Mouse (Mus musculus) heart, postnatal 14 days (tissue): Measurements from ENCODE around the gene Ubl4a. TPM values are rescaled to one million over a fixed set of nuclear protein-coding genes. Genes with fewer than 3 reads are reported as not detected.
"Not testable (repeated sequence)": the region's sequence is repeated elsewhere in the genome, so short reads cannot be mapped to it uniquely, and the experiment has no call there.

Source experiments
- DNase-seq, 2 experiments: peaks; one replicate each; pipeline ENCODE4 v3.0.0; 2021 to 2022
- intact Hi-C: fragments of 180-260 bp; cut with DNase I; formaldehyde crosslinking; loops from one replicate; pipeline ENCODE4 v1.15.1; 2025
- long read RNA-seq, 2 experiments: library from polyadenylated mRNA; stranded (forward); transcript quantifications; one replicate each; pipeline ENCODE4 v2.0.0; 2021
- total RNA-seq, 2 experiments: library from RNA; stranded (reverse); gene quantifications; 2 replicates each; pipeline ENCODE4 v1.2.3; 2021

Ubl4a gene
- 10 to 100 TPM; 48.1 to 53.6 TPM for total RNA-seq
- long read RNA-seq, experiment 1, transcript Ubl4a-206 (4 exons, 2,442 nt) = major isoform, 188 of 209 reads
- long read RNA-seq, experiment 1, partial matches to known transcripts = 4 of 209 reads
- long read RNA-seq, experiment 1, other reads (novel, unspliced or antisense) = 17 of 209 reads
- long read RNA-seq, experiment 2, transcript Ubl4a-206 (4 exons, 2,442 nt) = major isoform, 150 of 167 reads
- long read RNA-seq, experiment 2, partial matches to known transcripts = 2 of 167 reads
- long read RNA-seq, experiment 2, other reads (novel, unspliced or antisense) = 14 of 167 reads

DNA sequence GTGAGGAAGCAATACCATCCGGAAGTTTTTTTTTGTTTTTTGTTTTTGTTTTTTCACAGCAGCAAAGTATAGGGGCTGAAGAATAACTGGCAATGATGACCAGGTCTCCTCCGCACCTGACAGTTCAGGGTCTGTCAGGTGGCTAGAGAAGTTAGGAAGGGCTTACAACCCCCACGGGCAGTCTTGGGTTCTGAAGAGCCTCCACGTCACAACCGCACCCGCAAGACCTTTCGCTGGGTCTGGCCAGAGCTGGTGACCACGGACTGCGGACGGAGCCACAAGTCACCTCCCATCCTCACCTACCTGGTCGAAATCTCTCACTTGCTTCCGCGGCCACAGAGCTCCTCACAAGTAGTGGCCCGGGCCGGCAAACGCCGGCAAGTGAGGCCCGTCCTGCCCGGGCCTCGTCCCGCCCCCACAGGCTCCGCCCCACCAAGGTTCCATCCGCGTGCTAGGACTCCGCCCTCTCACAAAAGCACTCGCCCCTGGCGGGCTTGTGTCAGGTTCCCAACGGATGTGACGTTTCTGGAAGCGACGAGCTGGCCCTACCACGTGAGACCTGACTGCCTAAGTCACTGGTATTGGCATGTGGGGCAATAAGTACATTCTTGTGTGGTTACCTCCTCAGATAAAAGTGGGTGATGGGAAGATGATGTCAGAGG, at the start of gene Ubl4a, which contains the start of gene Slc10a3:
Gene Ubl4a, minus strand, starts transcription at position 331 of the 662 bp plus-strand sequence.
Gene Slc10a3, minus strand, starts transcription at position 462 of the 662 bp plus-strand sequence.
- DNase-seq = peak; percentile 82 to 89
- intact Hi-C loops = no loop called here

DNA sequence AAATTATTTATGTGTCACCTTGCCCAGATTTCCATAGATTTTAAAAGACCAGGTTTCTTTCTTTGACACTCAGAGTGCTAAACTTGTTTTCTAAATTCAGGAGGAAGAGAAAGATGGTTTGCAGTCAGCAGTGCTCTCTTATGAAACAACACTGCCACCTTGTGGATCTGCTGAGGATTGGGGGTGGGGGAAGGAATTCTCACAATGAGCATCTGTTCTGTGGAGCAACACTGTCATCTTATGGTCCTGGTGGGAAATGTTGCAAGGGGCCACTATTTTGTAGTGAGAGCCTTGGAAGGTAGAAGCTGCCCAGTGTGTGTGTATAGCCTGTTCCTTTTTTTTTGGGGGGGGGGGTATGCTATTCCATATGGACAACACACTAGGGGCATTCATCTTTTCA, 40.4 kb upstream of the Ubl4a start:
- intact Hi-C loops = loop anchor here (1.0 to 10.0 kb wide), 6 partner anchors 165 to 1361 kb away; partner anchors contain the start of genes Hcfc1 and Irak1

DNA sequence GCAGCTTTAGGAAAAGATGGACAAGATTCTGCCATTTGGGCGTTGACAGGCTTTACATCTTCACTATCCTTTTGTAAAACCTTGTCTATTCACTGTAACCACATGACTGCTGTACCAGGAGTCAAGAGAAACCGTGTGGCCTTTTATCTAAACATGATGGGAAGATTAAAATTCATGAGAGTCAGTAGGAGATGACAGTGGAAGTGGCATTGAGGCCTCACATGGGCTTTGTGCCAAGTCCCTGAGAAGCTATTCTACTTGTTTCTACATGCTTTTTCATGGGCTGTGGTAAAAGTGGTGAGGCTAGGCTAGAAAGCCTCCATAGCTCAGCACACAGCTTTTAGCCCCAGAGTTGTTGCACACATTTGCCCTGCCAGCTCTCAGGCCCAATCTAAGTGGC, 35.3 kb upstream of the Ubl4a start:
- intact Hi-C loops = no loop called here
- no peak for DNase-seq

More for the DNA sequence above, 40.4 kb upstream of the Ubl4a start:
- DNase-seq = peak; percentile 60 to 81

DNA sequence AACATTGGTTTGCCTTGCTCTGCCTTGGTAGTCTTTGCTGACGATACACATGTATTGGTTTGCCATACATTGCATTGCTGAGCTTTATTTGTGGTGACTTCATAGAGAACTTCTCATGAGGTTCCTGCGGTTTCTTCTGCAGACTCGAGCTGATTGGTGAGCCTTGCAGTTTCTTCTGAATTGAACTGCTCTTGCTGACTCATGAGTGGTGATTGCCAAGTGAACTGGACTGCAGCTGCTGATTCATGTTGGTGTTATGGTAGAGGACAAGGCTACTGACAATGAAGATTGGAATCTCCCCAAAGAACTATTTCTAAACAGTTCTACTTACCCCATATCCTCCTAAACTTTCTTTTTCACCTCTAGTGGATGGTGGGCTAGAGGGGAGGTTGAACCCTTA, 27.1 kb upstream of the Ubl4a start:
- intact Hi-C loops = no loop called here
- no peak for DNase-seq

DNA sequence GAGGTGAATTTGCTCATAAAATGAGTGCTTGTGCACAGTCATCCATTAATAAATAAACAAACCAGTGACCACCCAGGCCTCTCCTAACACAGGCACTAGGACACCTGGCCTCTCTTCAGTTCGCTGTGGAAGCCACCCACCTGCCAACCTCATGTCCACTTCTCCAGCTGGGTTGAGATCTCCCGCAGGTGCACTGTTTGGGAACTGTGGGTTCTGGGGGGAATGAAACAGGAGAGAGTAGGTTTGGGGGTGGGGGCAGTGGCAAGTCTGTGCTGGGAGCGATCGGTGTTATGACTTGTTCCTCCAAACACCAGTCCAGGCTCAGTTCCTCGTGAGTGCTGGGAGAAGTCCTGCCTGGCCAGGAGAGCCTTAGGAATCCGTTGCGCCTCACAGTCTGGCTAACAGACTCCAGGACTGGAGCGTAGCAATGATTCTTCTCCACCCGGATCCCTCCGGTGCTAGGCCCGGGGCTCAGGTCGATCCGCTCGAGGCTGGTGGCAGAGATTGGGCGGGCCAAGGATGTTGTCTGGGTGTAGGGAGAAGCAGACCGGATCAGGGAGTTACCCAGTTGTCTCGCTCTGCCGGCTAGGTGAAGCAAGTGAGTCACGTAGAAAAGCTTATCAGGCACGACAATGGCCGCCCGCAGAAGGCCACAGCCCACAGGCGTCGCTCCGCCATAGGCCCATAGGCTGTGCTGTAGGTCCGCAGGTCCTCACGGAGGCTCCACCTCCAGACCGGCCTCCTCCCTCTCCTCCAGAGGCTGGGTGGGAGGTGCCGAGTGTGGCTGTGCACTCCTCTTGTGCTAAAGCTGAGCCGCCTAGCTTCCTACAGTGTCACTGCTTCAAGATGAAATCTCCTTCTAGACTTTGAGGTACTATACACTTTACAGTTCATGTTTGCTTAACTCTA, 19.8 kb upstream of the Ubl4a start, which contains the start of the genes Fam3a and Ikbkg:
Gene Fam3a, minus strand, starts transcription at position 738 of the 909 bp plus-strand sequence.
Gene Ikbkg, plus strand, starts transcription at position 756 of the 909 bp plus-strand sequence.
- intact Hi-C loops = loop anchor here (5.0 kb wide), 1 partner anchor 145 kb away; the partner anchor contains the start of gene Flna
- DNase-seq = peak; percentile 77 to 79

DNA sequence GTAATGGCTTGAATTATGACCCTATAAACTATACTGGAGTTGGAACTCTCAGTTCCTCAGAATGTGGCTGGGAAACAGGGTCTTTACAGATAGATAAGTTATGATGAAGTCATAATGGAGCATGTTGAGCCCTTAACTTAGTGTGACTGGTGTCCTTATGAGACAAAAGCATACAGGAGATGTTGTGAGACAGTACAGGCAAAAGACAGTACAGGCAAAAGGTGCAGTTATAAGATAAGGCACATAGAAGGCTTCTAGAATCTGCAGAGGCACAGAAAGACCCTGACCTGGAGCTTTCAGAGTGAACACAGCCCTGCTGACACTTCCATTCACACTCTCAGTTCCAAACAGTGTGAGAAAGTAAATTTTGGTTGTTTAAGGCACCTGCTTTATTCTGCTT, 15.1 kb upstream of the Ubl4a start:
- intact Hi-C loops = no loop called here

DNA sequence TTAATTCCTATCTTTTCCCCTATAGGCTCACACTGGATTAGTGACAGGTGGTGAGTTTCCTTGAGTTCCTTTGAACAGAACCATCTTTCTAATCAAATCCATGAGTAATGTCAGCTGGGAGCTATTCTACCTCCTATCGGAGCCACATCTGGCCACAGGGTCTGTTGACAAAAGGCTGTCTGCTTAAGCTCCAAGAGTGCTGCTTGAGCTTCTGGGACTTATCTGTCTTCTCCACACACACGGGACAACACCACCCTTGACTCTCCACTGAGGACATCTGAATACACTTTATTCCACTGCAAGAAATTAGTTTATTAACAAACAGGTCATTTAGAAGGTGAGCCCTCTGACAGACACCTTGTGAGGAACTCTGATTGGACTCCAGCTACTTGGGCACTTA, 11.4 kb upstream of the Ubl4a start:
- intact Hi-C loops = no loop called here
- DNase-seq = no peak

More for the DNA sequence above, 15.1 kb upstream of the Ubl4a start:
- no peak for DNase-seq

DNA sequence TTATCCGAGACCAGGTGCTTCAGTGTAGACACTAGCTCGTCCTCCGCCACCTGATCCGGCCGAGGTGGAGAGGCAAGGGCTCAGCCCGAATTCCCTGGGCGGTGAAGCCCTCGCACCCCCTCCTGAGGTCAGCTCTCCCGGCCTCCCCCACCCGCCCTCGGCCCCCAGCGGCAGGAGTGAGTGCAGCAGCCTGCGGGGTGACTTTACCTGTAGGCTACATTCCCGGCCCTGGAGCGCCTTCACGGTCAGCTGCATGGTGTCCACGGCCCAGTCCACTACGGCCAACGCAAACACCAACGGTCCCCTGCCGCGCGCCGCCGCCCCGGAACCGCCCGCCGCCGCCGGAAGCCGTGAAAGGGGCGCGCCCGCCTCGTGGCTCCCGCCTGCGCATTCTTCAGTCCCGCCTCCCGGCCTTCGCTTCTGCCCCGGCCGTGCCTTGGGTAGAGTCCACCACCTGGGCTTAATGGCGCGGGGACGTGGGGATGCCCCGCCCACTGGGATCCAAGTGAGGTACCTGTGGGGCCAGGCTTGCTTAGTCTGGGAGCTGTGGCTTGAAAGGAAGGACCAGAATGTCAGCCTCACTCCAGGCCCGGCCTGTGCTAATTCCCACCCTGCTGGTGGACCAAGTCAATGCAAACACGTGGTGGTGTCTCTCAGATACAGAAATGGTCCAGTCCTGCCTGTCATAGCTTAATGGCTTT, 4.7 kb downstream of the Ubl4a start:
- intact Hi-C loops = loop anchor here (5.0 kb wide), 1 partner anchor 51 kb away; no protein-coding TSS in a partner anchor
- DNase-seq = peak; percentile 77 to 78

DNA sequence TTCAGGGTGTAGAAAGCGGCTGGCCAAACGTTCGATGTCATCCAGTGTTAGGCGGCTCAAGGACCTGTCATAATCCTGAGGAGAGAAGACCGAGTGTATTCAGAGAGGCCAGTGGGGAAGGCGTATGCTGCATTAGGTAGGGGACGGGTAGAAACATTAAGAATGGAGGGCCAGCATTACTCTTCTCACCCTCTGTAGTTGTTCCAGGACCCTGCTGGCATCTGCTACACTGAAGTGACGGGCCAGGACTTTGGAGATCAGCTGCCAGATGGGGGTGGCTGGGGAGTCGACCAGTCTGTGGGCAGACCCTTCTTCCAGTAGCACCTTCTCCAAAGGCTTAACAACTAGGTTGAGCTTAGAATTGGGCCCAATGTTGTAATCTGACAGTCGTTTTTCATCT, 5.5 kb downstream of the Ubl4a start:
- intact Hi-C loops = loop anchor here (5.0 kb wide), 1 partner anchor 50 kb away; no protein-coding TSS in a partner anchor
- no peak for DNase-seq

DNA sequence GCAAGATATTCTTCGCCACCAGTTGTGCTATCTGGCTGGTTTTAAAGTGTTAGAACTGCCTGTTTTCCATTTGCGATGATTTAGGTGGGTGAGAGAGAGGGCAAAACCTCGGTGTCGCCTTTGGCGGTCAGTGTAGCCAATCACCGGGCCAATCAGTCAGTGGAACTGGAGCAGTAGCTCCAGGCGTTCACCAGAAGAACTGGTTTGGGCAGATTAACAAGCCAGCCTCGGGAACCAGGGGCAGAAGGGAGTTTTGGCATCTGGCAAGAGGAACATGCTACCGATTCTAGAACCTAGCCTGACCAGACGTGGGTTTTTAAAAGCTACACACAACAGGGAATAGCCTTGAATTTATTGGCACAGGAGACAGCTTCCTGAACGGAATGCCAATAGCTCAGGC, 13.8 kb downstream of the Ubl4a start:
- intact Hi-C loops = no loop called here
- no peak for DNase-seq

DNA sequence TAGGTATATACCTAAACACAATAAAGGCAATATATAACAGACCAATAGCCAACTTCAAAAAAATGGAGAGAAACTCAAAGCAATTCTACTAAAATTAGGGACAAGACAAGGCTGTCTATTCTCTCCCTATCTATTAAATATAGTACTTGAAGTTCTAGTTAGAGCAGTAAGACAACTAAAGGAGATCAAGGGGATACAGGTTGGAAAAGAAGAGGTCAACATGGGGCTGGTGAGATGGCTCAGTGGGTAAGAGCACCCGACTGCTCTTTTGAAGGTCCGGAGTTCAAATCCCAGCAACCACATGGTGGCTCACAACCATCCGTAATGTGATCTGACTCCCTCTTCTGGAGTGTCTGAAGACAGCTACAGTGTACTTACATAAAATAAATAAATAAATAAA, 15.9 kb downstream of the Ubl4a start:
- intact Hi-C loops, DNase-seq: not testable (repeated sequence)

DNA sequence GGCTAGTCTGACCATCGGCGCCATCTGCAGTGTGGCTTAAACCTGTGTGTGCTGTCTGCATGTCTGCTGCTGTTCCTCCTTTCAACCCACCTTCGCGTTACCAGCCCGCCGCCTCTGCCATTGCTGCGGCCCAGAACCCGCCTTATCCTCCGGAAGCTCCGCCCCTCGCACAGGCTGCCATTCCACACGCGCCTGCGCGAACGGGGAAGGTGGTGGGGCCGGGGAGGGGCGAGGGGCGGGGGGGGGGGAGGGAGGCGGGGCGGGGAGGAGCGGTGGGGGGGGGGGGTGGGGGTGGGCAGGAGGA, 19.6 kb downstream of the Ubl4a start, which contains the start of gene Lage3:
Gene Lage3, minus strand, starts transcription at position 152 of the 304 bp plus-strand sequence.
- DNase-seq = peak; percentile 83 to 84
- intact Hi-C loops = loop anchor here (5.0 kb wide), 1 partner anchor 106 kb away; the partner anchor contains the start of gene Flna

DNA sequence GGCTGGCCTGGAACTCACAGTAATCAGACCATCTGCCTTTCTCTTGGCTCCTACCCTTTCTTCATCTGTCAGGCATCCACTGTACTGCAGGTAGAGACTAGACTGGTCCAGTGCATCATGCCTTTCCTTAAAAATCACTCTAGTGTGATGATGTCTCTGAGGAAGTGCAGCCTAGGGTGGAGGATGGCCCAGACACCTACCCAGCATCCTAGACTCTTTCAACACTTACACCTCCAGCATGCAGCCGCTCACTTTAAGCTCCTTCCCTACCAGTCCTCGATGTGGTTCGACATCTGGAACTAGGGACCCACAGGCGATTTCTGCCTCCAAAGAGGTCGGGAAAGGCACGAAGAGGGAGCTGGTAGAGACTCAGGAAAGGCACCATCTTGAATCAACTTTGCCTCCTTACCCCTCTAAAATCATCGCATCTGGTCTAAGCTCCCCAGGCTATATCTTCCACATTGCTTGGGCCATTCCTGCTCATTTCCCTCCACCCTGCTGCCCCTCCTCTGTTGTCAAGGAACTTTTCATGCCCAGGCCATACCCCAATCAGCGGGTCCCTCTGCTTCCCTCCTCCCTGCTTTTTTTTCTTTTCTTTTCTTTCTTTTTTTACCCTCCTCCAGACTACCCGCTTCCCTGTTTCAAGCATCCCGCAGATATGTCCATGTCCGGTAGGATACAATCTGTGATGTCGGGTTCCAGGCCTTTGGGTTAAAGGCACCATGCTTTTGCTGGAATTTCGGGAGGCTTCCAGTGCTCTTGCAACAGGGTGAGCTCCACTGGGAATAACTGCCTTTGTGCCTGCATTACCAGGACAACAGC, 20.2 kb downstream of the Ubl4a start:
- intact Hi-C loops = loop anchor here (5.0 kb wide), 1 partner anchor 106 kb away; the partner anchor contains the start of gene Flna
- no peak for DNase-seq

DNA sequence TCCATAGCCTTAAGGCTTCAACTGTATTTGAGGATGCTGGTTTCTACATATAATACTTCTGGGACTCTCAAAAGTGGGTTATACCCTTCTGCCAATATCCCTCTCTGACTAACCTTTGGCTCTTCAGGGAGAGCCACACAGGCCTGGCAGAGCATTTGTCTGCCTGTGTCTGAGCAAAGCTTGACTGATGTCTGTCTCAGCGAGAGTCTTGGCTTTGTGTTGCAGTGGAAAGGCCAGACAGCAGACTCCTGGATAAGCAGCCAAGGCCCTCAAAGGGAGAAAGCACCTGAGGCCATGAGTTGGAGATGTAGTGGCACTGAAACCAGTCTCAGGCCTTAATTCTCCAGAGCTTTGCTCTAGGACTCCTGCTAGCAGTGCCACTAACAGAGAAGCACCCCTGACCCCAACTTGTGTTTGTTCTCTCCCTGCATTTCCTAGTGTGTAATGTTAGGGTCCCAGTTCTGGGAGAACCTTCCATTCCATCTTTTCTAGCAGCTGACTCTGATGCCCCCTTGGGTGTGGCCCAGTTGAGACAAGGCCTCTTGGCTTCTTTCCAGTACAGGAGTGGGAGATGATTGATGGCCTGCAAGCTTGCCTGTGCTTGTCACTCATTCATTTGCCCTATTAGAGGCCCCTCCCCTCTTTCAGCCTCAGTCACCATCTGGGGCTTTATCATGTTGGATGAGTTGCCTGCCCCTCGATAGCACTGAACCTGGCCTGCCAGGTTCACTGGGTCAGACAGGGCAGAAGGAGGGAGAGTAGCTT, 42.7 kb downstream of the Ubl4a start:
- intact Hi-C loops = no loop called here
- DNase-seq = no peak

DNA sequence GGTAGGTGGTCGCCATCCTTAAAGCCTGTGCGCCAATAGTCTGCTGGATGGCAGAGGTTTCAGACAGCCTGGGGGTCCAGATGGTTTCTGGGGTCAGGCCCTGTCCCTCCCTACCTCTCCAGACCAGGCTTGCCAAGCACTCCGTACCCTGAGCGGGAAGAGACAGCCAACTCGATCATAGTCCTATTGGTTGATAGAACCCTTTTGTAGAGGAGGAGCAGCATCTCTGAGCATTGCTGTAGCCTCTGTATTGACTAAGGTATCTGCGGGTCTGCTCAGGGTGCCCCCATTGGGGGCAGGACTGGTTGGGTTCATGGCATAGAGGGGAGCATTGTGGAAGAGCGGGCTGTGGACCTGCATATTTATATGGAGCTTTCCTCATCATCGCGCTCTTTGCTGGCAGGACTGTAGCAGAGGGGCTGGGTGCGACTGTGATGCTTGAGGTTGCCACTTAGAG, 43.8 kb downstream of the Ubl4a start:
- DNase-seq = no peak
- intact Hi-C loops = no loop called here

DNA sequence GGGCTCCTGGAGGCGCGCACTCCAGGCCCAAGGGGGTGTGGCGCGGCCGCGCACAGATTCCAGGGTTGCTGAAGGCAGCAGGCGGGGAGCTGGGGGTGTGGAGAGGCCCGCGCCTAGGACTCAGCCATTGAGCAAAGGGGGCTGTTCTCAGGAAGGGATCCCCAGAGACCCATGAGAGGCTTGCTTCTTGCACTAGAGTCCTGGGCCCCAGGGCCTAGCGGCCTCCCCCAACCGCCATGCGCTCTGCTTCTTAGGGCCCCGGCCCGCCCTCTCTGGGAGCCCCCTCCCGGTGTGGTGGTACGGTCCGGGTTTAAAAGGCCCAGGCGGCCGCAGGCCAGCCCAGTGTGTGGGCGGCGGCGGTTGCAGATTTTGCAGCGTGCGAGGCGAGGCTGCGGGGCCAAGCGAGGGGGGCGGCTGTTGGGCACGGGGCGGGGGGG, 44.3 kb downstream of the Ubl4a start, which contains the start of gene Plxna3:
Gene Plxna3, plus strand, starts transcription at position 342 of the 437 bp plus-strand sequence.
- peak; percentile 69 to 72 for DNase-seq
- intact Hi-C loops = no loop called here
